Mouse (Mus musculus): ENCODE measurements around the gene Zfp941. TPM values are rescaled to one million over a fixed set of nuclear protein-coding genes. Genes with fewer than 3 reads are reported as not detected.
"Not testable (repeated sequence)": the region's sequence is repeated elsewhere in the genome, so short reads cannot be mapped to it uniquely, and the experiment has no call there.

Zfp941 gene
- polyA plus RNA-seq, 1 experiment from 2014 or later: 3.0 TPM

DNA sequence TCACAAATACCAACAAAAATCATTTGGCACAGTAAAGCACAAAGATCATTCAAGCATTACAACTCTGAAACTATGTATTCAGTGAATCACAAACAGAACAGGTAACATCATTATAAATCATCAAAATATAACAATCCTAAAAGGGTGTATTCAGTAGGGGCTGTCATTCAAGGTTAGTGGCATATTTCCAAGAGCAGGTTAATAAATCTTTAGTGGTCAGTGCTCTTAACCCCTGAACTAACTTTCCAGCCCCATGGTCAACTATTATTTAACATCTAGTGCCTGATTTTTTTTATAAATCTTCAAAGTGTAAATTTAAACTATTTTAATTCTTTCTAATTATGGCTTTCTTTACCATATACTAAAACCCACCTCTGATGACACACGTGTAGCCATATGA lies 56.6 kb downstream of the Zfp941 start:
- ATAC-seq (ENCODE audit: insufficient number of reproducible peaks, insufficient read depth, low FRiP score, low TSS enrichment, low read depth); H3K27me3 ChIP-seq; H3K9ac ChIP-seq (replicated peaks); H3K9me3 ChIP-seq; H3K36me3 ChIP-seq; H3K4me3 ChIP-seq (replicated peaks); H3K4me1 ChIP-seq (replicated peaks); H3K27ac ChIP-seq; H3K4me2 ChIP-seq: not testable (repeated sequence)
- WGBS: 76% methylated on average over 1 of the region's 1 CpGs

DNA sequence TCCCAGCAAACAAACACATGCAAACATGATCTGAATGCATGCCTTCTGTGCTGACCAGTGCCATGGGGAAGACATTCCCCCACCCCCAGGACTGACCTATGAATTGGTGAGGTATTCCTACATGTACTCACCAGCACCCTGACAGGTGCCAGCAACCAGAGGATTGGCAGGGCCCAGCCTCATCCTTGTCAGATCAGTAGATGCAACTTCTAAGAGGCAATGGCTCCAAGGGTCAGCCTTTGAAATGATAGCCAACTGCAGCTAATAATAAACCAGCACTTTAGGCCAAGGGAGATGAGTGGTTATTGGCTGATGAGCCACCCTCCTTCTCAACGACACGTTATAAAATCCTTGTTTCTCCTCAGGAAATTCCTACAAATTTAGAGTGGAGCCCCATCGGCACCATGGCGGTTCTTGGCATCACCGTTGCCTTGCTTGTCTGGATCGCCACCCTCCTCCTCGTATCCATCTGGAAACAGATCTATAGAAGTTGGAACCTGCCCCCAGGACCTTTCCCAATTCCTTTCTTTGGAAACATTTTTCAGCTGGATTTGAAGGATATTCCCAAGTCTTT lies 58.4 kb downstream of the Zfp941 start, which contains the start of gene Cyp2e1:
Gene Cyp2e1, plus strand, starts transcription at position 293 of the 574 bp plus-strand sequence.
- H3K9me3 ChIP-seq: no peaks in the 10 kb centered on the region
- no peak within 1 kb of the TSS for H3K4me2 ChIP-seq
- no peak for ATAC-seq (ENCODE audit: insufficient number of reproducible peaks, insufficient read depth, low FRiP score, low TSS enrichment, low read depth)
- WGBS: 82% methylated on average over 7 of the region's 7 CpGs
- H3K4me3 ChIP-seq (replicated peaks): no peak within 1 kb of the TSS
- no peaks in the 10 kb centered on the region for H3K4me1 ChIP-seq (replicated peaks)
- H3K27me3 ChIP-seq: no peaks in the 10 kb centered on the region
- no peak within 1 kb of the TSS for H3K9ac ChIP-seq (replicated peaks)
- H3K36me3 ChIP-seq: no peaks in the 10 kb centered on the region
- H3K27ac ChIP-seq: no peak within 1 kb of the TSS

DNA sequence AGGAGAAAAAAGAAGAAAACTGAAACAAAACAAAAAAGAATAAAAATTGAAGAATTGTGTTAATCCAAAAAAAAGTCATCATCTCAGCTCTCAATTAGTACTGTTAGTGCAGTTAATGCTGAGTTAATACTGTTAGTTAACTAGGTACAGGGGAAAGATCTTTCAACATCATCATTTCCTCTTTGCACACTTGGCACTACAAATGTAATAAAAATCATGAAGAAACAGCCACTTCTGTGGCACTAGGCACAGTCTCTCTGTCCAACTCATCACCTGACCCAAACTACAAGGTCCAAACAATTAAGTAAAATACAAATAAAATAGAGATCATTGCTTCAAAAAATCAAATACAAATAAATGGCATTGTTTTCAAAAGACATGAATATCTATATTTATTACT lies 61.3 kb downstream of the Zfp941 start:
- H3K4me3 ChIP-seq (replicated peaks): no peak overlapping the region
- H3K4me2 ChIP-seq: no peak overlapping the region
- no peaks in the 10 kb centered on the region for H3K36me3 ChIP-seq
- H3K9ac ChIP-seq (replicated peaks): no peak overlapping the region
- no peaks in the 10 kb centered on the region for H3K27me3 ChIP-seq
- H3K27ac ChIP-seq: no peak overlapping the region
- H3K9me3 ChIP-seq: no peaks in the 10 kb centered on the region
- ATAC-seq (ENCODE audit: insufficient number of reproducible peaks, insufficient read depth, low FRiP score, low TSS enrichment, low read depth): no peak
- no peaks in the 10 kb centered on the region for H3K4me1 ChIP-seq (replicated peaks)

Other genes with a start within 250 kb of the Zfp941 start
- not detected in 2 replicates for gene Olfr46, start 220.9 kb downstream of the Zfp941 start, polyA plus RNA-seq (2016; fragmentation: Nextera tagmentation; extraction: Ambion mirVana)
- not detected in 2 replicates for gene Olfr61, start 193.2 kb downstream of the Zfp941 start, polyA plus RNA-seq (2016; fragmentation: Nextera tagmentation; extraction: Ambion mirVana)
- not detected in 2 replicates for gene Olfr53, start 175.7 kb downstream of the Zfp941 start, polyA plus RNA-seq (2016; fragmentation: Nextera tagmentation; extraction: Ambion mirVana)
- not detected in 2 replicates for gene Olfr539, start 162.2 kb downstream of the Zfp941 start, polyA plus RNA-seq (2016; fragmentation: Nextera tagmentation; extraction: Ambion mirVana)
- not detected in 2 replicates for gene Olfr45, start 140.2 kb downstream of the Zfp941 start, polyA plus RNA-seq (2016; fragmentation: Nextera tagmentation; extraction: Ambion mirVana)
- not detected in 2 replicates for gene Olfr541, start 124.9 kb downstream of the Zfp941 start, polyA plus RNA-seq (2016; fragmentation: Nextera tagmentation; extraction: Ambion mirVana)
- not detected in 2 replicates for gene Cyp2e1, start 58.4 kb downstream of the Zfp941 start, polyA plus RNA-seq (2016; fragmentation: Nextera tagmentation; extraction: Ambion mirVana)
- gene Syce1, start 34.3 kb downstream of the Zfp941 start, polyA plus RNA-seq (2016; fragmentation: Nextera tagmentation; extraction: Ambion mirVana): 0.69 and 1.4 TPM in 2 replicates
- 0.33 and 1.3 TPM in 2 replicates for gene Urah, start 12.8 kb upstream of the Zfp941 start, polyA plus RNA-seq (2016; fragmentation: Nextera tagmentation; extraction: Ambion mirVana)
- gene Scgb1c1, start 23.4 kb upstream of the Zfp941 start, polyA plus RNA-seq (2016; fragmentation: Nextera tagmentation; extraction: Ambion mirVana): not detected in 2 replicates
- not detected in 2 replicates for gene Odf3, start 25.6 kb upstream of the Zfp941 start, polyA plus RNA-seq (2016; fragmentation: Nextera tagmentation; extraction: Ambion mirVana)
- 0.23 TPM in 1 of 2 replicates, not detected in the other for gene Gm45785, start 34.2 kb upstream of the Zfp941 start, polyA plus RNA-seq (2016; fragmentation: Nextera tagmentation; extraction: Ambion mirVana)
- gene Ric8a, start 34.8 kb upstream of the Zfp941 start, polyA plus RNA-seq (2016; fragmentation: Nextera tagmentation; extraction: Ambion mirVana): 53.0 and 60.3 TPM in 2 replicates
- 38.3 and 38.9 TPM in 2 replicates for gene Bet1l, start 35.4 kb upstream of the Zfp941 start, polyA plus RNA-seq (2016; fragmentation: Nextera tagmentation; extraction: Ambion mirVana)
- gene Psmd13, start 59.8 kb upstream of the Zfp941 start, polyA plus RNA-seq (2016; fragmentation: Nextera tagmentation; extraction: Ambion mirVana): 271 and 302 TPM in 2 replicates
- gene Sirt3, start 60.1 kb upstream of the Zfp941 start, polyA plus RNA-seq (2016; fragmentation: Nextera tagmentation; extraction: Ambion mirVana): 28.3 and 29.9 TPM in 2 replicates
- 1.9 and 2.7 TPM in 2 replicates for gene Cox8b, start 78.3 kb upstream of the Zfp941 start, polyA plus RNA-seq (2016; fragmentation: Nextera tagmentation; extraction: Ambion mirVana)
- gene Nlrp6, start 98.7 kb upstream of the Zfp941 start, polyA plus RNA-seq (2016; fragmentation: Nextera tagmentation; extraction: Ambion mirVana): not detected in 2 replicates
- 18.9 and 21.5 TPM in 2 replicates for gene Pgghg, start 119.2 kb upstream of the Zfp941 start, polyA plus RNA-seq (2016; fragmentation: Nextera tagmentation; extraction: Ambion mirVana)
- 5.6 and 6.1 TPM in 2 replicates for gene Ifitm5, start 128.1 kb upstream of the Zfp941 start, polyA plus RNA-seq (2016; fragmentation: Nextera tagmentation; extraction: Ambion mirVana)
- gene Gm45717, start 133.8 kb upstream of the Zfp941 start, polyA plus RNA-seq (2016; fragmentation: Nextera tagmentation; extraction: Ambion mirVana): not detected in 2 replicates
- gene Ifitm2, start 133.8 kb upstream of the Zfp941 start, polyA plus RNA-seq (2016; fragmentation: Nextera tagmentation; extraction: Ambion mirVana): 941 and 1,046 TPM in 2 replicates
- 77.8 and 78.8 TPM in 2 replicates for gene Ifitm1, start 145.0 kb upstream of the Zfp941 start, polyA plus RNA-seq (2016; fragmentation: Nextera tagmentation; extraction: Ambion mirVana)
- 56.5 and 68.6 TPM in 2 replicates for gene Ifitm3, start 188.6 kb upstream of the Zfp941 start, polyA plus RNA-seq (2016; fragmentation: Nextera tagmentation; extraction: Ambion mirVana)
- gene Ifitm6, start 195.7 kb upstream of the Zfp941 start, polyA plus RNA-seq (2016; fragmentation: Nextera tagmentation; extraction: Ambion mirVana): not detected in 2 replicates
- not detected in 2 replicates for gene Gm17387, start 207.0 kb upstream of the Zfp941 start, polyA plus RNA-seq (2016; fragmentation: Nextera tagmentation; extraction: Ambion mirVana)
- gene B4galnt4, start 238.9 kb upstream of the Zfp941 start, polyA plus RNA-seq (2016; fragmentation: Nextera tagmentation; extraction: Ambion mirVana): 37.3 and 40.1 TPM in 2 replicates

All from limb, embryonic 12.5 days (tissue).